Mouse (Mus musculus) layer of hippocampus, adult 9-11 months (tissue): ENCODE measurements at regions not wholly inside any gene's neighbourhood (a gene's known extent, or its start where the extent isn't known, plus 50 kb on each side); places are given as distances from the start of the nearest gene placed in this dataset.

Source experiments
- DNase-seq: peaks from one replicate; pipeline ENCODE4 v3.0.0; 2022

DNA sequence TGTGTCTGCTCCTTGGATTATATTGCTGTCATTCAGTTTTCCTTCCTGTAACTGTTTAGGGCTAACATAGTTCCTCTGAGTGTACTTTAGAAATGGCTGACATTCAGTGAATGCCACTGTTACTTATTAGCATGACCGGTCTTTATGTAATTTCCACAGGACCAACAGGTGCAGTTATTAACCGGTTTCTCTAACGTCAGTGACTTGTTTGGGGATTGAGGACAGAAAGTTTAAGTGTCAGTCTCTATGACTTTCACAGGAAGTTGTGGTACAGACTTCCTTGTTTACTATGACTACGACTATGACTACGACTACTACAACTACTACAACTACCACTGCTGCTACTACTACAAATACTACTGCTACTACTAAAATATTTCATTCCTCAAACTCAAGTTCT is 170.4 kb upstream of the Ptger4 start:
- no peak for DNase-seq

DNA sequence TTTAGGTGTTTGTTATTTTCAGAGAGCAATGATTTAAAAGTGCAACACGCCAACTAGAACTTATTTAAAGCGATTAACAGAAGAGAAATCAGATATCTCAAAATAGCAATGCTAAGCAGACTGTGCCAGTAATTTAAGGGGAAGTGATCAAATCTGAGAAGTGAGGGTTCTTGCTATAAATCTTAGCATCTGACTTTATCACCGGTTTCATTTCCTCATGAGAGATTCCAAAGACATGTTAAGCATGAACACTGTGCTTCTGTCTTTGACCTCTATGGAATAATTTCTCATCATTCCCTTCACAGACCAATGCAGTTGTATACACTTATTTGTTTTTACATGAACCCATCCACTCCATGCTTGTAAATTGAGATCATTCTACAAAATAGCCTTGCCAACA is 172.0 kb upstream of the Ptger4 start:
- no peak for DNase-seq

DNA sequence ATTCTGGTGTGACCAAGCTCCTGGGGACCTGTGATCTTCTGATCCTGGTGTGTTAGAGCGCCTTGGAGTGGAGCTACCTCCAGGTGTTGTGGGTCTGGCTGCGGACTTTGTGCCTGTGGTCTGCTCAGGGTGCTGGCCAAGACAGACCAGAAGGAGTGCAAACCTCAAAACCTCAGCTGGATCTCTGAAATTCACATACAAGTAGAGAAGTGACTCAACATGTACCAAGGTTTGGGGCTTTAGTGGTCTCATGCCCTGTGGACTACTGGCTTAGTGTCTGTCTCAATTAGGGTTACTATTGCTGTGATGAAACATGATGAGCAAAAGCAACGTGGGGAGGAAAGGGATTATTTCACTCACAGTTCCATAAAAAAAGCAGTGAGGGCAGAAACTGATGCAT is 182.7 kb upstream of the Ptger4 start:
- DNase-seq, result no peak

DNA sequence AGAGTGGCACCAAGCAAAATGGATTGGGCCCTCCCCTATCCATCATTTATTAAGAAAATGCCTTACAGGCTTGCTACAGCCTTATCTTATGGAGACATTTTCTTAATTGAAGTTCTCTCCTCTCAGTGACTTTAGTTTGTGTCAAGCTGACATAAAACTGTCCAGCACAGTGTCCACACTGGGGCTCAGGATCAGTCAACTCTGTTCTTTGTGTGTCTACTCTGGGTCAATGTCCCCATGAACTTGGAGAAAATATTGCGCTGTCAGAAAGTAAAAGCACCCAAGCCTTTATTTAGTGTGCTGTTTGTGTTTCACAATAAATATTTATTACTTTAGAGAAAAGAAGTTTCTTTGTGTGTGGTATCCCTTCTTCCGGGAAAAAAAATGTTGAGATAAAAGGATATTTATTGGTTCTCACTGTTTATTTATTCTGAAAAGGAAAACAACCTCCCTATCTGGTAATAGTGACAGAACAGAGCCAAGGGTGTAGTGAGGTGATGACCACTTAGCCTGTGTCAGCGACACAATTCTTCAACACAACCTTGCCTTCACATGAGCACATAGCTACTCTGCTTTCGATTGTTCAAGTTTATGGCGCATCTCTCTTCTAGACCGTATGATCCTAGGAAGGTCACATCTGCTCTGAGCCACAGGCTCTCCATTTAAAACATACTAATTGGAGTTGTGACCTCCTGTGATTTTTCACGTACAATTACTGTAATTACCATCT is 183.5 kb upstream of the Ptger4 start:
- DNase-seq, result no peak

DNA sequence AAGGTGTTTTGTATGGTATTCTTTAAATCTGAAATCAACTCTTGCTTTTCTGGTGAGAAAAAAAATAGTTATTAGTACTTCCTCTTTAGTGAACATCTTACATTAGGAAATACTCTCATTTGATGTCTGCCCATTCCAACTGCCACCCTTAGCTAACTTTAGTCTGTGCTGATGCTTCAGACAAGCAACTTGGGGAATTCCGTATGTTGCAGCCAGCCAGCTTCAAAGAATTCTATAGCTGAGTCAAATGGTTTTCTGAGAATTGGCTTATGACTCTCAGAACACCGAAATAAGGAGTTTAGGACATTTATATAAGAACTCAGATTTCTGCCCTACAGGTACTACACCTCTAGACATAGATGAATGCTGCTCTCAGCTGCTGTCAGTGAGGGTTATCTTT is 188.0 kb upstream of the Ptger4 start:
- DNase-seq, result no peak

DNA sequence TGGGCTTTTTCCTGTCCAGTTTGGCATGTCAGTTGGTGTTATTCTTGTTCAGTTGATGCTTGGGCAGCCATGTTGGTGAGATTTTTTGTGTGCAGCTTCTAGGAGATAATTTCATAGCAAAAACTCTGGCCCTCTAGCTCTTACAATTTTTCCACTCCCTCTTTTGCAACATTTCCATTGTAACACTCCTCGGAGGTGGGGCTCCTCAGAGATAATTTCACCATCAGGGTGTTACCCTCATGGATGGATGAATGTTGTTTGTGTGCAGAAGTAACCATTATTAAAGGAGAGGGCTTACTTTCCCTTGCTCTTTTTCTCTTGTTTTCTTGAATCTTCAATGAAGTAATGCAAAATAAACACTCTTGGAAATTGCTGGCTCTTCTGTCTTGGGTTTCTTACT is 193.0 kb upstream of the Ptger4 start:
- no peak for DNase-seq

GRCm38 (mm10) chr15:5446040-5446755 is 202.2 kb upstream of the Ptger4 start:
- DNase-seq, result peak; percentile 8

DNA sequence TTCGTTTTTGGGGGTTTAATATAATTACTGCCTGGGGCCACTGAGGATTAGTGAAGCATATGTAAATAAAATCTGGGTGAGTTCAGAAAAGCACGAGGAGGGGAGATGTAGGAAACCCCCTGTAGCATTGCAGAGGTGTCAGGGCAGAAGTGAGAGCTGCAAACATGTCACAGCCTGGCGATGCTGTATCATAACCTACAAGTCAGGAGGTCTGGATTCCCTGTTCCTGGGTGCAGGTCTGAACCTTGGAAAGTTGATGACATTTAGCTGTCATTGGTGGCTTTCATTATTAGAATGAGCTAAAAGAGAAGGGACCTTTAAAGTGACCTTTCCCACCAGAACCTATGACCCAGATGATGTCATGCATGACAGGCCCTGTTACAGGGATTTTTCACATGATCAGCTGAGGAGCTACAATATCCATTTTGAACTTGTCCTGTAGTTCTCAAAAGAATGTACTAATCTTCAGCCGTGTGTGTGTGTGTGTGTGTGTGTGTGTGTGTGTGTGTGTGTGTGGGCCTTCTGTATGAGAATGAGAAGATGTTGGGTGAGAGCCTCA is 202.8 kb upstream of the Ptger4 start:
- DNase-seq, result peak; percentile 6

DNA sequence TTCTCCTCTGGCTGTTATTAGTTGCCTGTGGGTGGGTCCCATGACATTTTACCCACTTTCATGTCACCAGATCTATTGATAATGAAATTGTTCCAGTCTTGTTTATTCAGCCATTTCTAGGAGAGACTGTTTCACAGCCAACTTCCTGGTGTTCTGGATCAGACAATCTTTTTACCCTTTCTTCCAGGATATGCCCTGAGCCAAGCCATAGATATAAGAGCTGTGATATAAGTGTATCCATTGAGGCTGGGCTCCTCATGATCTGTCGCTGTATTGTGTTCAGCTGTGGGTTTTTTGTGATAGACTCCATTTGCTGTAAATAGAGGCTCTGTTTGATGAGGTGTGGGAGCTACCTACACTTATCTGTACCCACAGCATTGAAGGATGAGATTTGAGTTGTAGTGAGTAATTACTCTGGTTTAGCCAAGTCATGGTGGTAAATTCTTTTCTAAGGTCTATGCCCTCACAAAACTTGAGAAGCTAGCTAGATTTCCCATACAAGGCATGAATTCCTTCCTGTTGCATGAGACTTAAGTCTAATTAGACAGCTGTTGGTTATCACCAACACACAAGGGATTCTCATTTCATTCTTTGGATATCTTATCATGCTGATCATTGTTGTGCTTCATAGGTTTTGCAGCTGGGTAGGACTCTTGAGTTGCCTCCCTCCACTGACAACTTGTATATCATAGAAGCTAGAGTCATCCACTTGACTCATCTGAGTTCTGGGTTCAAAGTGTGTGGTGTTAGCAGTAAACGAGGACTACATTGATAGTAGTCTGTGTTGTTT is 203.9 kb upstream of the Ptger4 start:
- DNase-seq, result no peak

- no peak for DNase-seq
Observed at GRCm38 (mm10) chr15:5459083-5459482, 215.1 kb upstream of the Ptger4 start.

DNA sequence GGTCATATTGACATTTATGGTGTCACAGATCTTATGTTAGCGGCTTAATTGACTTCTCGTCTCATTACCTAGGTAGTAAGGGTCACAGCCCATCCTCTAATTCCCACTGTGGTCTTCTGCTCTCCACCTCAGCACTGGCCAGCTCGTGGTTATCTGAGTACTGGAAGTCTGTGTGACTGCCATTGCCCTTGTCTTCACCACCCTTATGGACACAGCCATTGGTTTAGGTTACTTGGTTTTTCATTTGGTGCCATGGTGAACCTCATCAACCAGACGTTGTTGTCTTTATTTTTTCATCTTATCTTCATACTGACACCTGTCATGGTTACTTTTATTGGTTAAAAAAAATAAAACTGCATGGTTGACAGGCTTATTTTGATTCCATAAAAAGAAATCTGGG is 215.6 kb upstream of the Ptger4 start:
- DNase-seq, result no peak

DNA sequence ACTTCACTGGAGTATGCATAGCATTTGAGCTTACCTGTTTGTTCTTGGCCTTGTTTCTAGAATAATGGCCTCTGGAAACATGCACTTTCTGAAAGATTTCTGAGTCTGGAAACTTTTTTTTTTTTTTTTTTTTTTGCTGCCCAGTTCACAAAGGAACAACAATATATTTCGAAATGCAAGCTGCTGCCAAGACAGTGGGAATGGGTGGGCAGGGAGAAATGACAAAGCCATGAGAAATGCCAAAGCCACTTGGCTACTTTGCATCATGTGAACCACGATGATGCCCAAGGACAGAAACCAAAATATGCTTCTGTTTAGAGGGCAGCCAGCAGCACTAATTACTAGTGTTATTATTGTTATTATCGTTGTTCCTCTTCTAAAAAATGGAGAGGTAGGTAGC is 218.7 kb upstream of the Ptger4 start:
- no peak for DNase-seq

- no peak for DNase-seq
Observed at GRCm38 (mm10) chr15:5464732-5465131, 220.7 kb upstream of the Ptger4 start.

- no peak for DNase-seq
Observed at GRCm38 (mm10) chr15:5468535-5469073, 224.6 kb upstream of the Ptger4 start.

DNA sequence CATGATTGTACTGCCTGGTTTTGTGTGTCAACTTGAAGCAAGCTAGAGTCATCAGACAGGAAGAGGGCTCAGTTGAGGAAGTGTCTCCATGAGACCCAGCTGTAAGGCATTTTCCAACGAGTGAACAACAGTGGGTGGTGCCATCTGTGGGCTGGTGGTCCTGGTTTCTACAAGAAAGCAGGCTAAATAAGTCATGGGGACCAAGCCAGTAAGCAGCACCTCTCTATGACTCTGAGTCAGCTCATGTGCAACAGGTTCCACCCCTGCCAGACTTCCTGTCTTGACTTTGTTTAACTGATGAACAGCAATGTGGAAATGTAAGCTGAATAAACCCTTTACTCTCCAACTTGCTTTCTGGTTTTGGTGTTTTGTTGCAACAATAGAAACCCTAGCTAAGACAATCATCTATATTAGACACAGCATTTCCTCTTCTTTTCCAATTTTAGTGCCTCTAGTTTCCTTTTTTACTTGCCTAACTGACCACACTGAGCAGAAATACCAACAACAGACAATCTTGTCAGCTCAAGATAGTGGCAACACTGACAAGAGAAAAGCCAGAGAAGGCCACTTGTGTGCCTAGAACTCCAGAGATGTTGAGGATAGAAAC is 231.5 kb upstream of the Ptger4 start:
- peak; percentile 29 for DNase-seq

- no peak for DNase-seq
Observed at GRCm38 (mm10) chr15:5493286-5493685, 249.3 kb upstream of the Ptger4 start.

- no peak for DNase-seq
Observed at GRCm38 (mm10) chr15:5495187-5495849, 251.3 kb upstream of the Ptger4 start.

DNA sequence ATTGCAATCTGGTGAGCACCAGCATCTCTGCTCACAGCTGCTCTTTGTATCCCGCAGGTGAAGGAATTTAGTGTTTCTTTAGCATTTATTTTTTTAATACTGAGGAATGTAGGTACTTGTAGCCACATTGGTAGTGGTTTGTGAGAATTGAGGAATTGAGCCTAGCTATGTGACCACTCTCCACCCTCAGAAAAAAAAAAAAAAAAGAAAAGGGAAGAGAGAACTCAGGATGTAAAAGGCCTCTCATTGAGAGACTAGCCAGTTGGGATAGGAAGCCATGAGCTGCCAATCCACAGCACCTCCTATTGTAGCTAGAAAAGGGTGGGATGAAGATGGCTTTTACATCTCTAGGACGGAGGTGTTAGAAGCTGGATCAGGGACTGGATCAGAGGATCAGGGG is 252.0 kb upstream of the Ptger4 start:
- no peak for DNase-seq

GRCm38 (mm10) chr15:5504502-5504901 is 260.5 kb upstream of the Ptger4 start:
- no peak for DNase-seq

GRCm38 (mm10) chr15:5506848-5507544 is 263.0 kb upstream of the Ptger4 start:
- no peak for DNase-seq

- DNase-seq, result no peak
Observed at GRCm38 (mm10) chr15:5507545-5507913, 263.5 kb upstream of the Ptger4 start.

DNA sequence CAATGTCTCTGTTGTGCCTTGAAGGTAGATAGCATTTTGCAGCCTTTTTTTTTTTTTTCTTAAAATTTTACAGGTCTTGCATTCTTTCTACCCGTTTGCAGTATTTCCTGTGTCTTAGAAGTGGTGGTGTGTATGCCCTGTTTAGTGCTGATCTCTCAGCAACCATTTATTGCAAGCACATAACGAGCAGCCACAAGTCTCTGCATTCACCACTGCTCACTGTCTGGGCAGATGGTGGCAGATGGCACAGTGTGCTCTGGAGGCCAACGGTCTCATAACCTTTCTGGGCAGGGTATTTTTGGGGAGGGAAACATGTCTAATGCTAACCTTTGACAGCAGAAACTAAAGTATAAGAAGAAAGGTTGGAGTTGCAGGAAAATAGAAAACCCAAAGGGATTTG is 266.1 kb upstream of the Ptger4 start:
- no peak for DNase-seq
